Mouse (Mus musculus) ES-E14 (cell line): ENCODE data around the gene Carns1. TPM values are rescaled to one million over a fixed set of nuclear protein-coding genes. Genes with fewer than 3 reads are reported as not detected.

Experiments used
- DNase-seq: peaks from one replicate; pipeline ENCODE4 v3.0.0-alpha.2; 2013; ENCODE audit warnings: low read depth, low spot score
- H3K27ac ChIP-seq: 2 replicates; pipeline ENCODE4 v1.5.1; 2012; ENCODE audit warnings: low read depth, mild to moderate bottlenecking, low read length, moderate library complexity, mixed read lengths; ENCODE audit not compliant: poor library complexity, insufficient read depth, severe bottlenecking
- H3K36me3 ChIP-seq: 2 replicates; pipeline ENCODE4 v1.6.1; 2012; ENCODE audit warnings: mild to moderate bottlenecking, low read length, moderate library complexity, mixed read lengths; ENCODE audit not compliant: control insufficient read depth, poor library complexity, insufficient read depth, severe bottlenecking
- H3K4me1 ChIP-seq, 2 experiments: fragments of 150-350 bp in 1 of 2; sonication (generic) in 1 of 2; 2 replicates each; pipeline ENCODE4 v1.6.1; 2012; ENCODE audit warnings: low read length in 2 of 2, mild to moderate bottlenecking in 1 of 2, mixed read lengths in 1 of 2; ENCODE audit not compliant: control insufficient read depth in 2 of 2, insufficient read depth in 2 of 2, poor library complexity in 1 of 2
- H3K4me3 ChIP-seq, 2 experiments: fragments of 150-350 bp in 1 of 2; sonication (generic) in 1 of 2; 2 replicates each; pipeline ENCODE4 v1.5.1; 2012; ENCODE audit warnings: low read length in 2 of 2, low read depth in 1 of 2, mild to moderate bottlenecking in 1 of 2, mixed read lengths in 1 of 2; ENCODE audit not compliant: insufficient read depth in 1 of 2, poor library complexity in 1 of 2, severe bottlenecking in 1 of 2
- H3K9ac ChIP-seq: 2 replicates; pipeline ENCODE4 v1.6.1; 2012; ENCODE audit warnings: low read depth, mild to moderate bottlenecking, low read length, mixed read lengths; ENCODE audit not compliant: poor library complexity, insufficient read depth, severe bottlenecking
- H3K9me3 ChIP-seq: fragments of 150-350 bp; sonication (generic); 2 replicates; pipeline ENCODE4 v1.6.1; 2012; ENCODE audit warnings: low read depth, mild to moderate bottlenecking, low read length; ENCODE audit not compliant: control insufficient read depth, insufficient read depth
- CHD2 ChIP-seq: IDR thresholded peaks from 2 replicates; pipeline ENCODE4 v1.6.1; 2014; ENCODE audit warnings: mild to moderate bottlenecking, low read depth, low read length, inconsistent platforms
- HCFC1 ChIP-seq: IDR thresholded peaks from 2 replicates; pipeline ENCODE4 v1.6.1; 2012; ENCODE audit warnings: low read length, inconsistent platforms, borderline replicate concordance; ENCODE audit not compliant: insufficient read depth
- MAFK ChIP-seq: IDR thresholded peaks from 2 replicates; pipeline ENCODE4 v1.6.1; 2014; ENCODE audit warnings: mild to moderate bottlenecking, low read depth, low read length, inconsistent platforms; ENCODE audit not compliant: insufficient read depth
- ZC3H11A ChIP-seq: IDR thresholded peaks from 2 replicates; pipeline ENCODE4 v1.6.1; 2012; ENCODE audit warnings: low read depth, mild to moderate bottlenecking, inconsistent platforms, low read length, borderline replicate concordance
- ZNF384 ChIP-seq: IDR thresholded peaks from 2 replicates; pipeline ENCODE4 v1.6.1; 2012; ENCODE audit warnings: low read depth, low read length, inconsistent platforms
- in situ Hi-C, 2 experiments: fragments of 600-800 bp; cut with MboI; formaldehyde crosslinking; loops; one replicate each; pipeline ENCODE4 v1.15.1; 2025; ENCODE audit warnings: low sequenced_read_pairs in 2 of 2, inconsistent platforms in 1 of 2; ENCODE audit not compliant: unreplicated experiment in 2 of 2
- total RNA-seq: library from RNA; depleted of rRNA; stranded (reverse); fragments of 300-350 nt; gene quantifications from 2 replicates; pipeline ENCODE4 v1.2.3, GENCODE M21; 2012

Carns1 gene
- total RNA-seq, 1 experiment, result 2.3 TPM

GRCm38 (mm10) chr19:4131075-4131474, 44.2 kb downstream of the Carns1 start:
- no peaks in the 10 kb centered on the region for H3K9me3 ChIP-seq
- in situ Hi-C loops, result no loop called here
- no peak overlapping the region for H3K9ac ChIP-seq
- H3K27ac ChIP-seq, result no peak overlapping the region
- H3K36me3 ChIP-seq, result peaks cover 25% of the 10 kb centered on the region; the same call in 1 of the 2 replicates
- no peak overlapping the region for H3K4me3 ChIP-seq
- no peak for TF ChIP-seq HCFC1
- peaks cover 0 to 9% of the 10 kb centered on the region in 2 experiments; a peak in 2 of 4 replicates for H3K4me1 ChIP-seq
- no peak for DNase-seq

- Histone ChIP-seq H3K4me1 (peaks cover 0 to 6% of the 10 kb centered on the region in 2 experiments; a peak in 2 of 4 replicates), H3K9ac (no peak overlapping the region), H3K27ac (no peak overlapping the region), H3K36me3 (peaks cover 25% of the 10 kb centered on the region; the same call in 1 of the 2 replicates), H3K9me3 (no peaks in the 10 kb centered on the region), H3K4me3 (no peak overlapping the region)
- no peak for DNase-seq
- in situ Hi-C loops, result no loop called here
- TF ChIP-seq CHD2 (no peak), ZNF384 (no peak), ZC3H11A (no peak), HCFC1 (no peak), MAFK (no peak)
These were observed 45.2 kb downstream of the Carns1 start for GRCm38 (mm10) chr19:4130106-4130505.

- no peak overlapping the region for H3K9ac ChIP-seq
- H3K36me3 ChIP-seq, result peaks cover 25% of the 10 kb centered on the region; the same call in 1 of the 2 replicates
- no peak for DNase-seq
- H3K4me1 ChIP-seq, result peaks cover 0 to 6% of the 10 kb centered on the region in 2 experiments; a peak in 2 of 4 replicates
- no peak overlapping the region for H3K4me3 ChIP-seq
- in situ Hi-C loops, result no loop called here
- no peak overlapping the region for H3K27ac ChIP-seq
- H3K9me3 ChIP-seq, result no peaks in the 10 kb centered on the region
- TF ChIP-seq ZC3H11A (no peak), MAFK (no peak), HCFC1 (no peak), ZNF384 (no peak), CHD2 (no peak)
These were observed 45.8 kb downstream of the Carns1 start for GRCm38 (mm10) chr19:4129462-4129861.

- peaks cover 0 to 6% of the 10 kb centered on the region in 2 experiments; a peak in 2 of 4 replicates for H3K4me1 ChIP-seq
- no peaks in the 10 kb centered on the region for H3K9me3 ChIP-seq
- no peak overlapping the region for H3K27ac ChIP-seq
- peak overlapping the region; percentile 94; the same call in 1 of the 2 replicates for H3K9ac ChIP-seq
- TF ChIP-seq ZC3H11A, result no peak
- TF ChIP-seq HCFC1, result no peak
- no peak for TF ChIP-seq CHD2
- no peak for TF ChIP-seq ZNF384
- no peak for TF ChIP-seq MAFK
- H3K4me3 ChIP-seq, result peak overlapping the region; percentile 79 to 90
- in situ Hi-C loops, result no loop called here
- peaks cover 16% of the 10 kb centered on the region; the same call in 1 of the 2 replicates for H3K36me3 ChIP-seq
- no peak for DNase-seq
These were observed 48.4 kb downstream of the Carns1 start for GRCm38 (mm10) chr19:4126759-4127495.
